Mouse (Mus musculus): ENCODE data around the gene Enthd1.

DNA sequence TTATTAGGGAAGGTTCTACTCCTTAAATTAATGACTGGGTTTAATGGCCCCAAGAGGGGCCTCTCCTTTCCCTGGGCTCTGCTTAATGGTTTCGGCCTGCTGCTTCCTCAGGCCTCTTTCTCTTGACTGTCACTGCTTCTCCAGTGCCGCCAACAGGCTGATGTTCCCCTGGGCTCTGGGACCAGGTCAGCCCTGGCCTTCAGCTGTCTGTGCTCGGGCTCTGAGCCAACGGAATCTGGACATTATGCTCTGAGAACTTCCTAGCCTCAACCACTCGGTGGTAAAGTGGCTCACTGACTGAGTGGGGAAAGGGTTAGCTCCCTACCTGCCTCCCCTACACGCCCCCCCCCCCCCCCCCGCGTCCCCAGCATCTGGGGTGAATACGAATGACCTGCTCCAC is 147.9 kb downstream of the Enthd1 start:
- TF ChIP-seq E2F4 (IDR thresholded peaks at IDR 0.05; ENCODE audit: insufficient read depth) (no peak), POLR2A (IDR thresholded peaks at IDR 0.05; ENCODE audit: insufficient read length, low read depth) (no peak), MAX (IDR thresholded peaks at IDR 0.05; ENCODE audit: low read depth) (no peak), TCF12 (IDR thresholded peaks at IDR 0.05; ENCODE audit: insufficient read depth, poor library complexity, severe bottlenecking) (no peak), REST (IDR thresholded peaks at IDR 0.05; ENCODE audit: insufficient read depth, insufficient read length) (no peak), POLR2AphosphoS2 (IDR thresholded peaks at IDR 0.05; ENCODE audit: insufficient read length, low read depth) (no peak), USF1 (IDR thresholded peaks at IDR 0.05; ENCODE audit: low read depth) (no peak), CEBPB (IDR thresholded peaks at IDR 0.05; ENCODE audit: insufficient read depth, poor library complexity, severe bottlenecking) (no peak), MYOD1 (IDR thresholded peaks at IDR 0.05; ENCODE audit: control insufficient read depth in 1 of 3, insufficient read length in 2 of 3, low read depth in 2 of 3) (no peak), SRF (IDR thresholded peaks at IDR 0.05; ENCODE audit: control insufficient read depth, insufficient read length, low read depth) (no peak), MYOG (IDR thresholded peaks at IDR 0.05; ENCODE audit: control insufficient read depth in 1 of 3, insufficient read depth in 1 of 3, insufficient read length in 2 of 3, low read depth in 2 of 3) (no peak)
